Mouse (Mus musculus): ENCODE results near the gene D1Pas1. TPM values are rescaled to one million over a fixed set of nuclear protein-coding genes. Genes with fewer than 3 reads are reported as not detected.

The D1Pas1 gene
- polyA plus RNA-seq, 1 experiment: not detected

- no peak overlapping the region for H3K4me3 ChIP-seq (ENCODE audit: low read depth, low read length)
- no peaks in the 10 kb centered on the region for H3K36me3 ChIP-seq (ENCODE audit: control insufficient read depth, insufficient read depth, low read length)
- no peak overlapping the region for H3K27ac ChIP-seq (ENCODE audit: insufficient read depth, low read depth, low read length)
- H3K4me1 ChIP-seq (ENCODE audit: control insufficient read depth, insufficient read depth, insufficient read length, low read length): peaks cover 3% of the 10 kb centered on the region; the same call in 1 of the 2 replicates
- TF ChIP-seq POLR2A (IDR thresholded peaks at IDR 0.05; ENCODE audit: low read depth, low read length): no peak
- TF ChIP-seq CTCF (IDR thresholded peaks at IDR 0.05; ENCODE audit: extremely low read depth, insufficient read length, insufficient replicate concordance, low read depth, low read length): no peak
- no peaks in the 10 kb centered on the region for H3K27me3 ChIP-seq (ENCODE audit: control insufficient read depth, insufficient read depth, low read length)
- 48% methylated on average over 7 of the region's 7 CpGs for WGBS
Measured at GRCm38 (mm10) chr1:187020011-187020410, 52.8 kb downstream of the D1Pas1 start.

Other genes starting within 250 kb of the D1Pas1 start
- gene Rrp15, start 218.1 kb upstream of the D1Pas1 start, polyA plus RNA-seq (2012; rRNA removed): 0.39 and 1.3 TPM in 2 replicates
- gene Spata17, start 248.0 kb downstream of the D1Pas1 start, polyA plus RNA-seq (2012; rRNA removed): not detected in 2 replicates
- gene Gpatch2, start 248.1 kb downstream of the D1Pas1 start, polyA plus RNA-seq (2012; rRNA removed): 3.1 and 6.7 TPM in 2 replicates